19 mouse cellular contexts compared by ENCODE assay signal in genomic region chr11:37309691-37310090, GRCm38 (mm10).
A peak's percentile ranks its signal among the peaks of the same experiment; 100 is the strongest.
DNase-seq lines count a peak whose midpoint lies in the region; TF ChIP-seq lines count a peak whose summit lies in the region.
"Had no signal": no experiment of that assay in that cellular context is flagged by ENCODE, and none has a peak within 500 bp of the region (broad histone marks: within the 10 kb centered on the region; RNA-seq: fewer than 3 reads in every experiment).

No protein-coding gene starts in this region.

- no peaks in the 10 kb centered on the region for H3K4me1 ChIP-seq in cerebellum, adult 2 months (ENCODE audit: control insufficient read depth, insufficient read depth, low read length)
- H3K4me1 ChIP-seq: embryonic facial prominence, embryonic 10.5 days; embryonic facial prominence, embryonic 12.5 days; forebrain, embryonic 13.5 days had no signal

- TF ChIP-seq POLR2A in cerebellum, adult 2 months (IDR thresholded peaks at IDR 0.05; ENCODE audit: borderline replicate concordance, insufficient read depth, low read length): no peak

- DNase-seq in cerebellum, adult 2 months: peak; percentile 6 to 39
- DNase-seq in cerebellum, postnatal 4 days (ENCODE audit: low spot score in 2 of 2): no peak
- peak; percentile 39 to 71 for DNase-seq in cerebellum, postnatal 14 days
- no peak for DNase-seq in cerebellum, adult 9-11 months
- peak; percentile 16 to 20 for DNase-seq in cerebellum, postnatal 36 days
- no peak for DNase-seq in cerebellum, adult 11 months
- DNase-seq in layer of hippocampus, postnatal 36 days: peak; percentile 1 to 3
- DNase-seq in layer of hippocampus, postnatal 10 days (ENCODE audit: low spot score in 2 of 2): no peak
- DNase-seq: adrenal gland, adult 8-10 months; adrenal gland, postnatal 14 days; adrenal gland, postnatal 36 days; B cell, adult 2 months; forebrain, postnatal 0 days had no signal

- no peaks in the 10 kb centered on the region for H3K27me3 ChIP-seq in cerebellum, adult 2 months (ENCODE audit: control insufficient read depth, insufficient read depth, low read length)
- H3K27me3 ChIP-seq: CH12.LX; embryonic facial prominence, embryonic 12.5 days; forebrain, embryonic 13.5 days; forebrain, embryonic 15.5 days; Patski had no signal

- TF ChIP-seq CTCF in cerebellum, adult 2 months (IDR thresholded peaks at IDR 0.05; ENCODE audit: borderline replicate concordance, insufficient read depth, low read depth, low read length): no peak

- no peak overlapping the region for H3K27ac ChIP-seq in cerebellum, adult 2 months (ENCODE audit: insufficient read depth, low read length)
- H3K27ac ChIP-seq: embryonic facial prominence, embryonic 10.5 days; embryonic facial prominence, embryonic 12.5 days; forebrain, embryonic 13.5 days; forebrain, embryonic 15.5 days had no signal

- WGBS in cerebellum, adult 2 months: 9% methylated on average over 2 of the region's 2 CpGs

- no peak overlapping the region for H3K4me3 ChIP-seq in cerebellum, adult 2 months (replicated peaks; ENCODE audit: insufficient read depth, low read depth, low read length)
- H3K4me3 ChIP-seq: embryonic facial prominence, embryonic 10.5 days; embryonic facial prominence, embryonic 12.5 days; forebrain, embryonic 13.5 days; forebrain, embryonic 15.5 days had no signal

Comparison
In these comparisons a context has a peak if more than half of its experiments do, and no peak if none do; other contexts are left out.
1. DNase-seq: peak in cerebellum, adult 2 months (2 of 2), cerebellum, postnatal 14 days (2 of 2), cerebellum, postnatal 36 days (2 of 2) and layer of hippocampus, postnatal 36 days (2 of 2); none in cerebellum, postnatal 4 days (0 of 2), cerebellum, adult 9-11 months (single experiment), cerebellum, adult 11 months (single experiment) and layer of hippocampus, postnatal 10 days (0 of 2).